Mouse (Mus musculus) stomach, embryonic 16.5 days (tissue): Measurements from ENCODE around the gene Nup153. TPM values are rescaled to one million over a fixed set of nuclear protein-coding genes. Genes with fewer than 3 reads are reported as not detected.

Experiments
- ATAC-seq: fragments of 200-750 bp; cut with Nextera tagmentation; 2 replicates; pipeline ENCODE4 v1.8.0; 2017; ENCODE audit warnings: moderate number of reproducible peaks, moderate TSS enrichment; ENCODE audit not compliant: insufficient read depth, low FRiP score
- H3K27ac ChIP-seq: fragments of 300-500 bp; sonication (generic); 2 replicates; pipeline ENCODE4 v1.5.1; 2014; ENCODE audit warnings: low read length
- H3K27me3 ChIP-seq: fragments of 300-500 bp; sonication (generic); 2 replicates; pipeline ENCODE4 v1.6.1; 2014; ENCODE audit warnings: low read length, control low read depth, mixed read lengths; ENCODE audit not compliant: control insufficient read depth, insufficient read depth
- H3K36me3 ChIP-seq: fragments of 300-500 bp; sonication (generic); 2 replicates; pipeline ENCODE4 v1.6.1; 2014; ENCODE audit warnings: low read length; ENCODE audit not compliant: control insufficient read depth, insufficient read depth
- H3K4me1 ChIP-seq: fragments of 300-500 bp; sonication (generic); 2 replicates; pipeline ENCODE4 v1.6.1; 2014; ENCODE audit warnings: low read length, control low read depth, mixed read lengths; ENCODE audit not compliant: control insufficient read depth, insufficient read depth
- H3K4me2 ChIP-seq: fragments of 300-500 bp; sonication (generic); 2 replicates; pipeline ENCODE4 v1.6.1; 2014; ENCODE audit warnings: low read depth, low read length, mixed read lengths
- H3K4me3 ChIP-seq: fragments of 300-500 bp; sonication (generic); replicated peaks from 2 replicates; pipeline ENCODE4 v1.5.1; 2014; ENCODE audit warnings: mild to moderate bottlenecking, low read length
- H3K9ac ChIP-seq: fragments of 300-500 bp; sonication (generic); 2 replicates; pipeline ENCODE4 v1.6.1; 2014; ENCODE audit warnings: low read length
- H3K9me3 ChIP-seq: fragments of 300-500 bp; sonication (generic); replicated peaks from 2 replicates; pipeline ENCODE4 v1.6.1; 2016; ENCODE audit warnings: low read length, control low read depth; ENCODE audit not compliant: control insufficient read depth
- WGBS: fragments of 180-500 bp; shearing (Covaris S2); extraction: QIAGEN DNeasy Blood & Tissue Kit; methylation state at CpG from one replicate; pipeline ENCODE4 v1.1.7; 2014; 5-methylcytosine and 5-hydroxymethylcytosine counted together
- polyA plus RNA-seq: library from polyadenylated mRNA; unstranded; fragments of >200 nt; fragmentation: Nextera tagmentation; extraction: Ambion mirVana; gene quantifications from 2 replicates; pipeline ENCODE4 v1.2.1, GENCODE M21; 2015

Gene Nup153
- polyA plus RNA-seq, 1 experiment from 2014 or later, result 18.5 TPM

DNA sequence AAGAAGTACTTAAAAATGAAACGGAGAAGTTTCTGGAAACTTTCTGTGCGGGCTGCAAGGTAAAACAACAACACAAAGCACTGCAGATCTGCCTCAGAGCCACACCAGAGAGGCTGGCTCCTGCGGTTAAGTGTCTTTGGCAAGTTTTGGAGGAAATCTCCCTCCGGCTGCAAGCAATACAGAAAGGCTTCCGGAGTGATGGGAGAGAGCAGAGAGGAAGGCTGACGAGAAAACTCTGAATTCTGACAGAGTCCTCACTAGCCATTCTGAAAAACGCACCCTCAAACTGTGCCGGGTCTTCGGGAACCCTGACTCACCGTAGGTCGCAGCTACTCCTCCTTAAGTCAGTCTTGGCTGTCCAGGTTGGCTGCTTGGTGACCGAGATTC is 8.7 kb upstream of the Nup153 start:
- Histone ChIP-seq H3K27ac (peak overlapping the region; percentile 53), H3K4me2 (peak overlapping the region; percentile 99), H3K36me3 (no peaks in the 10 kb centered on the region), H3K9me3 (no peaks in the 10 kb centered on the region), H3K4me1 (0 out of 2 replicates have a peak, but pooled peaks cover 3% of the 10 kb centered on the region), H3K9ac (peak overlapping the region; percentile 74), H3K4me3 (peak overlapping the region; percentile 63), H3K27me3 (no peaks in the 10 kb centered on the region)
- ATAC-seq, result no peak
- WGBS, result 1% methylated on average over 12 of the region's 12 CpGs

DNA sequence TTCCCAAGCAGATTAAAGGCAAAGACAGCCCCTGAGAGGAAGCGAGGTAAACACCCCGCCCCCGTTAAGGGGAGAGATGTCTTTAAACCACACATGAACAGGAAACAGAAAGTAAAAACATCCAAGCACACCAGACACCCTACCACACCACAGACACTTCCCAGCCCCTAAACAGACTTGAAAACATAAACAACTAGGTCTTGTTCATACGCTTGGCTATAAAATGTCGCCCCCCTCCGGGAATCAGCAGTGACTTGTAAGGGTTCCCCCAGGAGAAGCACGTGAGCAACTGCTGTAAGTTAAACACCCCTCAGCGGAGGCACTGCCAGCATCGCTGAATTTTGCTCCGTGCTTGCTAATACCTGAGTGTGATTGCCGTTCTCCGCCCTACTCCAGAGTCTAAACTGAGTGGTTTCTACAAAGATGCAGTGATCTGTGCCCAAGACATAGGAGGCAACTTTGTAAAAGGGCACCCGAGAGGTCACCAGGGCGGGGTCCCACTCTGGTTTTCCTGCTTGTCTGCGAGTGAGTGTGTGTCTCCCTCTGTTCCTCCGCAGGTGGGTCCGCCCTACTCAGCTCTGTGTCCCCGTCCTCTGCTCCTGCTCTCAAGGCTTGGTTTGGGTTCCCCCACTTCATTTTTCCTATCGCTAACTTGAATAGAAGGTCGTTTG is 8.2 kb upstream of the Nup153 start:
- H3K27ac ChIP-seq, result peak overlapping the region; percentile 53; the same call in 1 of the 2 replicates
- H3K4me3 ChIP-seq, result peak overlapping the region; percentile 63
- WGBS, result under 1% methylated on average over 20 of the region's 20 CpGs
- peak overlapping the region; percentile 74 for H3K9ac ChIP-seq
- ATAC-seq, result peak; percentile 75
- no peaks in the 10 kb centered on the region for H3K36me3 ChIP-seq
- no peaks in the 10 kb centered on the region for H3K9me3 ChIP-seq
- H3K27me3 ChIP-seq, result no peaks in the 10 kb centered on the region
- 0 out of 2 replicates have a peak, but pooled peaks cover 3% of the 10 kb centered on the region for H3K4me1 ChIP-seq
- H3K4me2 ChIP-seq, result peak overlapping the region; percentile 99

DNA sequence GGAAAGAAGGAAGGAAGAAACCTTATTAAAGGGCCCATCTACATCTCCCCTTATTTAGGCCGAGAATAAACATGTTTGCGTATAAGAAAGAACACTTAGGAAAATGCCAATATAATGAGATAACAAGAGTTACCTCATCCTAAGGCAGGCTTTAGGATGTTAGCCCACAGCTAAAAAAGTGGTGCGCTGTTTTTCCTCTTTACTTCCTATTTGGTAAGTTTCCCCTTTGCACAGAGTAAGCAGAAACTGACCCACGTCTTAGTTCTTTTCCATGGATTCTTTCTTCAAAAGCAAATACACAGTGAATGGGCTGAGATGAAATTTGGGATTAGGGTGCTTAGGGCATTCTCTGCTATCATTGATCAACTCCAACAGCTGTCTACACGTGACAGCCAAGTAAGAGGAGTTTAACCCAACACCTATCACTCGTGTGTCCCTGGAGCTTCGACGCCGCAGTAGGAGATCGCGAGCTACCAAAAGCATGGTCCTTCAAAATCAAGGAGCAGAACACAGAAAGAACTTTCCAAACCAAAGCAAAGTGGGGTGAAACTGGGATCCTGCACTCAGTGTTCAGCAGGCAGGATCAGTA is 7.6 kb upstream of the Nup153 start:
- Histone ChIP-seq H3K27me3 (no peaks in the 10 kb centered on the region), H3K4me1 (0 out of 2 replicates have a peak, but pooled peaks cover 3% of the 10 kb centered on the region), H3K9me3 (no peaks in the 10 kb centered on the region), H3K27ac (peak overlapping the region; percentile 21; the same call in 1 of the 2 replicates), H3K9ac (peak overlapping the region; percentile 74), H3K4me3 (peak overlapping the region; percentile 63), H3K4me2 (peak overlapping the region; percentile 99), H3K36me3 (no peaks in the 10 kb centered on the region)
- ATAC-seq, result no peak
- 28% methylated on average over 11 of the region's 11 CpGs for WGBS

DNA sequence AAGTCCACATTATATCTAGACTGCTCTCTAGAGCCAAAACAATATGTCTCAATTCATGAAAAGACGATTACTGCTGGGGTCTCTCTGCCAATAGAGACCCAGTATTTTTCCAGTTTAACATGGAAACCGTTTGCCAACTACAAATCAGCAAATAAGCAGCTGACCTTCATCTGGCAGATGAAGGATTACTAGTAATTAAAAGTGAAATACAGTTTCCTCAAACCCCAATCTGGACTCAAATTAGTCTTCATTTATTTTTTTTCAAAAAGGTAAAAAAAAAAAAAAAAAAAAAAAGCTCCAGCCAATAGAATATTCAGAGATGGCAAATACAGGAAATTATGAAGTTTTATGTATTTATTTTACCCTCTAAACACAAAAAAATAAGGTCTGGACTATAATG is 2.3 kb upstream of the Nup153 start:
- no peaks in the 10 kb centered on the region for H3K27me3 ChIP-seq
- no peak overlapping the region for H3K27ac ChIP-seq
- peaks cover 6% of the 10 kb centered on the region for H3K4me1 ChIP-seq
- no peaks in the 10 kb centered on the region for H3K36me3 ChIP-seq
- WGBS, result 68% methylated on average over 2 of the region's 2 CpGs
- H3K4me3 ChIP-seq, result no peak overlapping the region
- H3K4me2 ChIP-seq, result no peak overlapping the region
- no peaks in the 10 kb centered on the region for H3K9me3 ChIP-seq
- ATAC-seq, result no peak
- H3K9ac ChIP-seq, result no peak overlapping the region

DNA sequence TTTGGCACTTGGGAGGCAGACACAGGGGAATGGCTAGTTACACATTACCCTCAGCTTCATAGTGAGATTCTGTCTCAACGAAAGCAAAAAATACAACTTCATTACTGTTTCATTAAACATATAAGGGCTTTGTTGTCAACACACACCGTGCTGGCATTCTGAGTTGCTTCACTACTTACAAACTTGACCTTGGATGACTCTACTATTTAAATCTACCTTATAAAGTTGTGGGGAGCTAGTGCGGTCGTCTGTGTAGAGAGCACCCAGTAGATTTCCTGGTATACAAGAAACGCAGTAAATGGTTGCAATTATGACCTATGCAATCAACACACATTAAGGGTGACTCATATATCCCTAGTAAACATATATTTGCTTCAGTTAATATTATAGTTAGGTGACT is 671 bp upstream of the Nup153 start:
- no peaks in the 10 kb centered on the region for H3K36me3 ChIP-seq
- ATAC-seq, result no peak
- no peak overlapping the region for H3K27ac ChIP-seq
- H3K27me3 ChIP-seq, result no peaks in the 10 kb centered on the region
- WGBS, result 26% methylated on average over 5 of the region's 5 CpGs
- H3K4me2 ChIP-seq, result peak overlapping the region; percentile 48
- H3K4me1 ChIP-seq, result peaks cover 14% of the 10 kb centered on the region
- peak overlapping the region; percentile 97 for H3K4me3 ChIP-seq
- no peaks in the 10 kb centered on the region for H3K9me3 ChIP-seq
- peak overlapping the region; percentile 40 for H3K9ac ChIP-seq

DNA sequence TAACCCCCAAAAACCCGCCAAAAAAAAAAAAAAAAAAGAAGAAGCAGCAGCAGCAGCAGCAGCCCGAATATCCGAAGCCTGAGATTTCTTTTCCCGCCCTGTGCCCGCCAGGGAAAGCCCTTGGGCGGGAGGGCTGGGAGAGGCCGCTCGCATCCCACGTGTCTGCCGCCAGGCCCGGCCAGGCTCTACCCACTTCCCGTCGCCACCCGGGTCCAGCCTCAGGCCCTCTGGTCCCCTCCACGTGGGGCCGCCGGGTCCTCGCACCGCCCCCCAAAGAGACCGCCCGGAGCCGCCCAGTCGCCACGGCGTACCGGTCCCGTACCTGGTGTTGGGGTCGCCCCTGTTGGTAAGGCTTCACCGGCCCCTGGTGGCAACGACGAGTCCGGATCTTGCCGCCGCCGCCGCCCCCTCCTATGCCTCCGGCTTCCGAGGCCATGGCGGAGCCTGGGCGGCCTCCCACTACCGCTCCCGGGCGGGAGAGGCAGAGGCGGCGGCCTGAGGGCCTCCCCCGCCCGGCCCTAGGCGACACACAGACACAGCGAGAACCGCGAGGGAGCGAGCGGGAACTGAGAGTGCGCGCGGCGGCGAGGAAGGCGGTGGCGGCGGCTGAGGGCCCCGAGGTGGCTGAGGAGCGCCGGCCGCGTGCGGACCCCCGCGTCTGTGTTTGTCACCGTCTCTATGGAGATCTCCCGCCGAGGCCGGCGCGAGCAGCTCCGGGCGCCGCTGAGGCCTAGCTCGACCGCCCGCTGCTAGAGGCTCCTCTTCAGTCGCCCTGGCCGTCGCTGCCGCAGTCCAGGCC is 503 bp downstream of the Nup153 start:
- H3K36me3 ChIP-seq, result no peaks in the 10 kb centered on the region
- under 1% methylated on average over 85 of the region's 85 CpGs for WGBS
- peak overlapping the region; percentile 56 for H3K4me2 ChIP-seq
- H3K4me3 ChIP-seq, result peak overlapping the region; percentile 97
- H3K27me3 ChIP-seq, result no peaks in the 10 kb centered on the region
- H3K9me3 ChIP-seq, result no peaks in the 10 kb centered on the region
- peaks cover 14% of the 10 kb centered on the region for H3K4me1 ChIP-seq
- peak overlapping the region; percentile 97 for H3K27ac ChIP-seq
- ATAC-seq, result peak; percentile 85
- peak overlapping the region; percentile 96 for H3K9ac ChIP-seq

DNA sequence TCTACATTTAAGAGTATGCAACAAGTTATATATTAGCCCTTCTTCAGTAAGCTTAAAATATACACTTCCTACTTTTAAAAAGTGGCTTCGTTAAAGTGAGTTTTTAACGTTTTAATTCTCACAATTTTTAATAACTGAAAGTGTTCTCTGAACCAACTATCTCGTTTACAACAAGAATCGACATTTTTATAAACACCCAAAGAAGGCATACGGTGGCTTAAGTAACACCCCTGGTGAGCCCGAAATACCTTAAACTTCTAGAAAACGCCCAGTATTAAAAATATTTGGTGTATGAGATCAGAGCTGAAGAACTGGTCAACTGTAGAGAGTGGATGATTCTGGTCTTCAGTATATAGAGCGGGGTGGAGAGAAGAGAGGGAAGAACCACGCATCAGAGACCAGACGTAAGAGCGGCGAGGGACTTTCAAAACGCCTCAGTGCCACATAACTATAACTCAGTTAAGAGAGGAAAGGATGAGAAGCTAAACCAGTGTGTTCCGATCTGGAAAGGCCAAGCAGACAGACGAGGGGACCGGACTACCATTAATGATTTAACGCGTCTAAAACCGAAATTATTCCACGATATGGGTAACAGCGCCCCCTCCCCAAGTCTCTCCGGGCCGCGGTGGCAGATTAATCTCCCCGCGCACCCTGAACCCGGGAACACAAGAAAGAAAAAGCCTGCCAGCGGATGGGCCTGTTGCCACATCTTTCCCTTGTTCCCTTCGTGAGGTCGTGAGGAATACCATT is 1.3 kb downstream of the Nup153 start:
- ATAC-seq, result no peak
- WGBS, result under 1% methylated on average over 30 of the region's 30 CpGs

DNA sequence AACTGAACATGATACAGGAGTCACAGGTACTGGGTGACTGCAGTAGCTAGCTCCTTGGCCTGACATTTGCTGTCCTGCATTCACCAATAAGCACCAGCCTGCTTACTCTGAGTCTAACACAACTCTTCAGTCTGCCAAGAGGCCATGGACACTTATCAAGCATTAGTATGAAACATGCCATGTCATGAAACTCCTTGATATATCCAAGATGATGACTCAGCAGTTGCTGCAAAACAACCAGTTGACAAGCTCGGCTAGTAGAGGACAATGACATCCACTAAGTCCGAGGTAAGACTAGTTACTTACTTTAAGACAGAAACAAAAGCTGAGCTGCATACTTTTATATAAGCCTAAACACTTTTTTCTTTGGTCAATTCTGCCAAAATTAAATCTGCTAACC is 2.5 kb downstream of the Nup153 start:
- Histone ChIP-seq H3K9me3 (no peaks in the 10 kb centered on the region), H3K9ac (0 out of 2 replicates have a peak overlapping the region, but pooled peaks have one; percentile 38), H3K4me1 (peaks cover 14% of the 10 kb centered on the region), H3K4me2 (peak overlapping the region; percentile 40), H3K36me3 (no peaks in the 10 kb centered on the region), H3K27ac (no peak overlapping the region), H3K27me3 (no peaks in the 10 kb centered on the region), H3K4me3 (peak overlapping the region; percentile 6; the same call in 1 of the 2 replicates)
- 24% methylated on average over 2 of the region's 2 CpGs for whole genome bisulfite sequencing
- ATAC-seq, result no peak

More for the DNA sequence above, 1.3 kb downstream of the Nup153 start:
- no peaks in the 10 kb centered on the region for H3K36me3 ChIP-seq
- no peaks in the 10 kb centered on the region for H3K27me3 ChIP-seq
- H3K4me3 ChIP-seq, result peak overlapping the region; percentile 97
- H3K4me2 ChIP-seq, result peak overlapping the region; percentile 56
- H3K9ac ChIP-seq, result peak overlapping the region; percentile 96
- H3K27ac ChIP-seq, result peak overlapping the region; percentile 97
- H3K4me1 ChIP-seq, result peaks cover 14% of the 10 kb centered on the region
- H3K9me3 ChIP-seq, result no peaks in the 10 kb centered on the region
